Comparison of ENCODE assay signal across 8 mouse cellular contexts in the genomic region with DNA sequence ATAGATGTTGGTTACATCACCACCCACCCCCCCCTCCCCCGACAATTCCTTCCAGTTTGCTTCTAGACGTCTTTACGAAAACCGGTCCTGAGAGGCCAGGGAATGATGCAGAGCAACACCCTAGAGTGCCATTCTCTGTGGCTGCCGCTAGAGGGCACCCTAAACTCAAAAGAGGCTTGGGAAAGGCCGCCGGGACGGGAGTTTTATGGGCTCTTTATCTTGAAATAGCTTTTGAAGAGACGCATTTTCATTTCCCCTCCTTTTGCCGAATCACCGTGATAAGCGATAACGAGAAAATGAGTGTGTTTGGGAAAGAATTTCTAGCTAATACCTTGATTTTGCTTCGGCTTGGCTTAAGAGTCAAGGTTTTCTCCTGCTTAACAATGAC. TPM values are rescaled to one million over a fixed set of nuclear protein-coding genes. Genes with fewer than 3 reads are reported as not detected.
DNase-seq lines count a peak whose midpoint lies in the region; ATAC-seq and TF ChIP-seq lines count a peak whose summit lies in the region.

No protein-coding gene starts in this region.

- H3K4me3 ChIP-seq in ES-Bruce4 (ENCODE audit: low read depth, low read length), result no peak overlapping the region

- ATAC-seq in erythroblast, adult 5-6 weeks (replicated peaks; ENCODE audit: low FRiP score, poor library complexity, severe bottlenecking), result peak; percentile 38; the same call in 1 of the 2 replicates

- no peak overlapping the region for H3K27ac ChIP-seq in ES-Bruce4 (ENCODE audit: insufficient read depth, low read length)

- H3K36me3 ChIP-seq in ES-Bruce4 (ENCODE audit: control insufficient read depth, insufficient read depth, low read length, poor library complexity, severe bottlenecking), result no peaks in the 10 kb centered on the region

- TF ChIP-seq EP300 in ES-Bruce4 (IDR thresholded peaks at IDR 0.05; ENCODE audit: insufficient read depth, low read depth, low read length), result no peak

- DNase-seq in adrenal gland, postnatal 10 days, result peak; percentile 84
- peak; percentile 77 to 84 for DNase-seq in heart, postnatal 14 days
- DNase-seq in layer of hippocampus, adult 9-11 months, result peak; percentile 44
- peak; percentile 64 for DNase-seq in lung, postnatal 25 days (ENCODE audit: low spot score)
- DNase-seq in retina, postnatal 7 days (ENCODE audit: low read depth, low spot score), result peak; percentile 76
- peak; percentile 37 to 54 for DNase-seq in urinary bladder, postnatal 36 days (ENCODE audit: low spot score in 2 of 2)

- peaks cover 11% of the 10 kb centered on the region for H3K4me1 ChIP-seq in ES-Bruce4 (ENCODE audit: control insufficient read depth, insufficient read depth, low read length)

- no peaks in the 10 kb centered on the region for H3K27me3 ChIP-seq in ES-Bruce4 (ENCODE audit: control insufficient read depth, insufficient read depth, low read length, poor library complexity, severe bottlenecking)

- no peaks in the 10 kb centered on the region for H3K9me3 ChIP-seq in ES-Bruce4 (replicated peaks; ENCODE audit: control insufficient read depth, insufficient read depth, low read length, poor library complexity, severe bottlenecking)

- no peak for TF ChIP-seq POLR2A in ES-Bruce4 (IDR thresholded peaks at IDR 0.05; ENCODE audit: insufficient read depth, low read length)

- intact Hi-C loops in heart, postnatal 14 days (cut with DNase I), result loop anchor here (2.0 to 5.0 kb wide), 2 partner anchors 94 to 181 kb away; no protein-coding TSS in a partner anchor

- peak; percentile 78 for TF ChIP-seq CTCF in ES-Bruce4 (IDR thresholded peaks at IDR 0.05; ENCODE audit: low read depth, low read length)

- no peak overlapping the region for H3K9ac ChIP-seq in ES-Bruce4 (ENCODE audit: low read depth, poor library complexity, severe bottlenecking)

RNA-seq across cellular contexts. Expression of a gene that starts 6.9 kb away (rescaled TPM):
- polyA plus RNA-seq in ES-Bruce4 (2011; ENCODE audit: insufficient read depth, insufficient read length, low read depth, missing spikeins), result 27.7 and 32.8 TPM in 2 replicates
- total RNA-seq in adrenal gland, postnatal 10 days (2021), result 10 to 100 TPM; 57.5 to 58.1 TPM
- 71.5 and 102 TPM in 2 replicates for total RNA-seq in erythroblast, adult 5-6 weeks (2015; ENCODE audit: low replicate concordance)
- 50.3 and 72.4 TPM in 2 replicates for total RNA-seq in erythroblast, adult 5-6 weeks (2017; ENCODE audit: low replicate concordance)
- 10 to 100 TPM; 49.4 to 59.4 TPM for total RNA-seq in heart, postnatal 14 days (2021)

RNA-seq across cellular contexts. Expression of a gene that starts 51.9 kb away (rescaled TPM):
- not detected in 2 replicates for polyA plus RNA-seq in ES-Bruce4 (2011; ENCODE audit: insufficient read depth, insufficient read length, low read depth, missing spikeins)
- 1 to 10 TPM in 1 of 2 experiments, under 1 TPM in 1; 0.60 to 2.8 TPM for total RNA-seq in adrenal gland, postnatal 10 days (2021)
- total RNA-seq in erythroblast, adult 5-6 weeks (2015; ENCODE audit: low replicate concordance), result not detected in 2 replicates
- total RNA-seq in erythroblast, adult 5-6 weeks (2017; ENCODE audit: low replicate concordance), result not detected in 2 replicates
- total RNA-seq in heart, postnatal 14 days (2021), result not detected
